Mouse (Mus musculus): ENCODE measurements around the gene Inpp5f. TPM values are rescaled to one million over a fixed set of nuclear protein-coding genes. Genes with fewer than 3 reads are reported as not detected.

Inpp5f gene
- total and polyA plus RNA-seq, 3 experiments, result 7.6 to 44.0 (median 23.8) TPM

- H3K36me3 ChIP-seq (replicated peaks), result peaks cover 55% of the 10 kb centered on the region
- TF ChIP-seq TAL1 (conservative IDR thresholded peaks at IDR 0.05; ENCODE audit: low read depth, low read length), result no peak
- TF ChIP-seq GATA2 (IDR thresholded peaks at IDR 0.05; ENCODE audit: borderline replicate concordance, low read depth, low read length), result no peak
- TF ChIP-seq CTCF (IDR thresholded peaks at IDR 0.05; ENCODE audit: low read depth, low read length), result no peak
- no peak for TF ChIP-seq POLR2AphosphoS5 (IDR thresholded peaks at IDR 0.05; ENCODE audit: insufficient replicate concordance, low read depth, low read length)
- TF ChIP-seq GATA1 (IDR thresholded peaks at IDR 0.05; ENCODE audit: borderline replicate concordance, low read length), result no peak
- DNase-seq (ENCODE audit: low spot score) (no peak), ATAC-seq (ENCODE audit: extremely low read depth, insufficient number of reproducible peaks, low FRiP score, poor library complexity, severe bottlenecking) (no peak)
- peaks cover 35% of the 10 kb centered on the region for H3K4me1 ChIP-seq (ENCODE audit: insufficient read depth, low read depth, low read length)
- no peak overlapping the region for H3K4me3 ChIP-seq (ENCODE audit: low read depth, low read length)
- no peaks in the 10 kb centered on the region for H3K9me3 ChIP-seq (replicated peaks)
- H3K27me3 ChIP-seq (ENCODE audit: insufficient read depth, low read length), result no peaks in the 10 kb centered on the region
Observed at GRCm38 (mm10) chr7:128731585-128731984, 120.5 kb downstream of the Inpp5f start.

- no peak for DNase-seq (ENCODE audit: low spot score)
Observed at GRCm38 (mm10) chr7:128738041-128738440, 126.9 kb downstream of the Inpp5f start.

GRCm38 (mm10) chr7:128739116-128739461, 128.0 kb downstream of the Inpp5f start:
- peaks cover 29% of the 10 kb centered on the region for H3K36me3 ChIP-seq (replicated peaks)
- DNase-seq (ENCODE audit: low spot score) (no peak), ATAC-seq (ENCODE audit: extremely low read depth, insufficient number of reproducible peaks, low FRiP score, poor library complexity, severe bottlenecking) (no peak)
- H3K9me3 ChIP-seq (replicated peaks), result no peaks in the 10 kb centered on the region
- H3K4me3 ChIP-seq (ENCODE audit: low read depth, low read length), result peak overlapping the region; percentile 96
- no peak for TF ChIP-seq TAL1 (conservative IDR thresholded peaks at IDR 0.05; ENCODE audit: low read depth, low read length)
- TF ChIP-seq GATA1 (IDR thresholded peaks at IDR 0.05; ENCODE audit: borderline replicate concordance, low read length), result no peak
- no peak for TF ChIP-seq CTCF (IDR thresholded peaks at IDR 0.05; ENCODE audit: low read depth, low read length)
- TF ChIP-seq GATA2 (IDR thresholded peaks at IDR 0.05; ENCODE audit: borderline replicate concordance, low read depth, low read length), result no peak
- no peak for TF ChIP-seq POLR2AphosphoS5 (IDR thresholded peaks at IDR 0.05; ENCODE audit: insufficient replicate concordance, low read depth, low read length)
- H3K27me3 ChIP-seq (ENCODE audit: insufficient read depth, low read length), result no peaks in the 10 kb centered on the region
- H3K4me1 ChIP-seq (ENCODE audit: insufficient read depth, low read depth, low read length), result peaks cover 43% of the 10 kb centered on the region

More at GRCm38 (mm10) chr7:128738041-128738440, 126.9 kb downstream of the Inpp5f start:
- no peak overlapping the region; the same call in 1 of the 2 replicates for H3K4me3 ChIP-seq (ENCODE audit: low read depth, low read length)
- H3K36me3 ChIP-seq (replicated peaks), result peaks cover 32% of the 10 kb centered on the region
- H3K4me1 ChIP-seq (ENCODE audit: insufficient read depth, low read depth, low read length), result peaks cover 47% of the 10 kb centered on the region
- TF ChIP-seq POLR2AphosphoS5 (IDR thresholded peaks at IDR 0.05; ENCODE audit: insufficient replicate concordance, low read depth, low read length) (no peak), GATA1 (IDR thresholded peaks at IDR 0.05; ENCODE audit: borderline replicate concordance, low read length) (no peak), CTCF (IDR thresholded peaks at IDR 0.05; ENCODE audit: low read depth, low read length) (no peak), TAL1 (conservative IDR thresholded peaks at IDR 0.05; ENCODE audit: low read depth, low read length) (no peak), GATA2 (IDR thresholded peaks at IDR 0.05; ENCODE audit: borderline replicate concordance, low read depth, low read length) (no peak)
- no peaks in the 10 kb centered on the region for H3K27me3 ChIP-seq (ENCODE audit: insufficient read depth, low read length)
- ATAC-seq (ENCODE audit: extremely low read depth, insufficient number of reproducible peaks, low FRiP score, poor library complexity, severe bottlenecking), result no peak
- H3K9me3 ChIP-seq (replicated peaks), result no peaks in the 10 kb centered on the region

- no peak for ATAC-seq (ENCODE audit: extremely low read depth, insufficient number of reproducible peaks, low FRiP score, poor library complexity, severe bottlenecking)
- TF ChIP-seq GATA2 (IDR thresholded peaks at IDR 0.05; ENCODE audit: borderline replicate concordance, low read depth, low read length) (no peak), POLR2AphosphoS5 (IDR thresholded peaks at IDR 0.05; ENCODE audit: insufficient replicate concordance, low read depth, low read length) (no peak), CTCF (IDR thresholded peaks at IDR 0.05; ENCODE audit: low read depth, low read length) (no peak), GATA1 (IDR thresholded peaks at IDR 0.05; ENCODE audit: borderline replicate concordance, low read length) (no peak), TAL1 (conservative IDR thresholded peaks at IDR 0.05; ENCODE audit: low read depth, low read length) (no peak)
- Histone ChIP-seq H3K4me3 (ENCODE audit: low read depth, low read length) (peak overlapping the region; percentile 96), H3K4me1 (ENCODE audit: insufficient read depth, low read depth, low read length) (peaks cover 48% of the 10 kb centered on the region), H3K36me3 (replicated peaks) (peaks cover 24% of the 10 kb centered on the region), H3K9me3 (replicated peaks) (no peaks in the 10 kb centered on the region), H3K27me3 (ENCODE audit: insufficient read depth, low read length) (no peaks in the 10 kb centered on the region)
- peak; percentile 29 for DNase-seq (ENCODE audit: low spot score)
Observed at GRCm38 (mm10) chr7:128739462-128740277, 128.5 kb downstream of the Inpp5f start.

GRCm38 (mm10) chr7:128740334-128740733, 129.2 kb downstream of the Inpp5f start, which contains the start of gene Mcmbp:
Gene Mcmbp (minus strand): TSS chr7:128740495.
- no peaks in the 10 kb centered on the region for H3K9me3 ChIP-seq (replicated peaks)
- peaks cover 21% of the 10 kb centered on the region for H3K36me3 ChIP-seq (replicated peaks)
- H3K4me1 ChIP-seq (ENCODE audit: insufficient read depth, low read depth, low read length), result peaks cover 48% of the 10 kb centered on the region
- no peaks in the 10 kb centered on the region for H3K27me3 ChIP-seq (ENCODE audit: insufficient read depth, low read length)
- ATAC-seq (ENCODE audit: extremely low read depth, insufficient number of reproducible peaks, low FRiP score, poor library complexity, severe bottlenecking) (peak; percentile 55), DNase-seq (ENCODE audit: low spot score) (peak; percentile 93)
- TF ChIP-seq TAL1 (conservative IDR thresholded peaks at IDR 0.05; ENCODE audit: low read depth, low read length) (no peak), GATA1 (IDR thresholded peaks at IDR 0.05; ENCODE audit: borderline replicate concordance, low read length) (no peak), GATA2 (IDR thresholded peaks at IDR 0.05; ENCODE audit: borderline replicate concordance, low read depth, low read length) (no peak), CTCF (IDR thresholded peaks at IDR 0.05; ENCODE audit: low read depth, low read length) (no peak), POLR2AphosphoS5 (IDR thresholded peaks at IDR 0.05; ENCODE audit: insufficient replicate concordance, low read depth, low read length) (no peak)
- peak within 1 kb of the TSS; percentile 96 for H3K4me3 ChIP-seq (ENCODE audit: low read depth, low read length)

GRCm38 (mm10) chr7:128743898-128744297, 132.8 kb downstream of the Inpp5f start:
- H3K4me1 ChIP-seq (ENCODE audit: insufficient read depth, low read depth, low read length), result peaks cover 55% of the 10 kb centered on the region
- ATAC-seq (ENCODE audit: extremely low read depth, insufficient number of reproducible peaks, low FRiP score, poor library complexity, severe bottlenecking) (no peak), DNase-seq (ENCODE audit: low spot score) (no peak)
- no peak for TF ChIP-seq CTCF (IDR thresholded peaks at IDR 0.05; ENCODE audit: low read depth, low read length)
- no peak for TF ChIP-seq GATA2 (IDR thresholded peaks at IDR 0.05; ENCODE audit: borderline replicate concordance, low read depth, low read length)
- no peak for TF ChIP-seq TAL1 (conservative IDR thresholded peaks at IDR 0.05; ENCODE audit: low read depth, low read length)
- no peak for TF ChIP-seq POLR2AphosphoS5 (IDR thresholded peaks at IDR 0.05; ENCODE audit: insufficient replicate concordance, low read depth, low read length)
- no peak for TF ChIP-seq GATA1 (IDR thresholded peaks at IDR 0.05; ENCODE audit: borderline replicate concordance, low read length)
- no peaks in the 10 kb centered on the region for H3K9me3 ChIP-seq (replicated peaks)
- H3K36me3 ChIP-seq (replicated peaks), result peaks cover 27% of the 10 kb centered on the region
- H3K4me3 ChIP-seq (ENCODE audit: low read depth, low read length), result no peak overlapping the region; the same call in 1 of the 2 replicates
- H3K27me3 ChIP-seq (ENCODE audit: insufficient read depth, low read length), result no peaks in the 10 kb centered on the region

All from G1E (cell line).